Mouse (Mus musculus): Measurements from ENCODE around the gene Ltbp3.

Ltbp3 gene

GRCm38 (mm10) chr19:5740320-5741317 lies at the start of gene Ltbp3:
Gene Ltbp3, plus strand, starts transcription at chr19:5740904.
- DNase-seq (ENCODE audit: low read depth, low spot score): no peak

- no peak for DNase-seq (ENCODE audit: low read depth, low spot score)
Measured at GRCm38 (mm10) chr19:5691601-5692000, 49.1 kb upstream of the Ltbp3 start.

- no peak for DNase-seq (ENCODE audit: low read depth, low spot score)
Measured at GRCm38 (mm10) chr19:5692086-5692912, 48.4 kb upstream of the Ltbp3 start.

- no peak for DNase-seq (ENCODE audit: low read depth, low spot score)
Measured at GRCm38 (mm10) chr19:5692913-5693396, 47.7 kb upstream of the Ltbp3 start.

- no peak for DNase-seq (ENCODE audit: low read depth, low spot score)
Measured at GRCm38 (mm10) chr19:5693801-5694200, 46.9 kb upstream of the Ltbp3 start.

GRCm38 (mm10) chr19:5695849-5696462 lies 44.7 kb upstream of the Ltbp3 start:
- DNase-seq (ENCODE audit: low read depth, low spot score): no peak

GRCm38 (mm10) chr19:5704163-5704800 lies 36.4 kb upstream of the Ltbp3 start, which contains the start of gene Kcnk7:
Gene Kcnk7, plus strand, starts transcription at chr19:5704367.
- no peak for DNase-seq (ENCODE audit: low read depth, low spot score)

GRCm38 (mm10) chr19:5704801-5705571 lies 35.7 kb upstream of the Ltbp3 start:
- no peak for DNase-seq (ENCODE audit: low read depth, low spot score)

- no peak for DNase-seq (ENCODE audit: low read depth, low spot score)
Measured at GRCm38 (mm10) chr19:5710068-5710467, 30.6 kb upstream of the Ltbp3 start.

- no peak for DNase-seq (ENCODE audit: low read depth, low spot score)
Measured at GRCm38 (mm10) chr19:5710581-5710980, 30.1 kb upstream of the Ltbp3 start.

GRCm38 (mm10) chr19:5711218-5711617 lies 29.5 kb upstream of the Ltbp3 start:
- DNase-seq (ENCODE audit: low read depth, low spot score): no peak

- DNase-seq (ENCODE audit: low read depth, low spot score): no peak
Measured at GRCm38 (mm10) chr19:5711907-5712460, 28.7 kb upstream of the Ltbp3 start.

- no peak for DNase-seq (ENCODE audit: low read depth, low spot score)
Measured at GRCm38 (mm10) chr19:5713255-5713654, 27.4 kb upstream of the Ltbp3 start.

- DNase-seq (ENCODE audit: low read depth, low spot score): no peak
Measured at GRCm38 (mm10) chr19:5713730-5714129, 27.0 kb upstream of the Ltbp3 start.

- DNase-seq (ENCODE audit: low read depth, low spot score): no peak
Measured at GRCm38 (mm10) chr19:5715793-5716688, 24.7 kb upstream of the Ltbp3 start.

- DNase-seq (ENCODE audit: low read depth, low spot score): no peak
Measured at GRCm38 (mm10) chr19:5716955-5717354, 23.7 kb upstream of the Ltbp3 start.

- DNase-seq (ENCODE audit: low read depth, low spot score): no peak
Measured at GRCm38 (mm10) chr19:5721233-5721632, 19.5 kb upstream of the Ltbp3 start.

- DNase-seq (ENCODE audit: low read depth, low spot score): no peak
Measured at GRCm38 (mm10) chr19:5722848-5723425, 17.8 kb upstream of the Ltbp3 start.
